ENCODE assay signal across 10 mouse cellular contexts in the genomic region with DNA sequence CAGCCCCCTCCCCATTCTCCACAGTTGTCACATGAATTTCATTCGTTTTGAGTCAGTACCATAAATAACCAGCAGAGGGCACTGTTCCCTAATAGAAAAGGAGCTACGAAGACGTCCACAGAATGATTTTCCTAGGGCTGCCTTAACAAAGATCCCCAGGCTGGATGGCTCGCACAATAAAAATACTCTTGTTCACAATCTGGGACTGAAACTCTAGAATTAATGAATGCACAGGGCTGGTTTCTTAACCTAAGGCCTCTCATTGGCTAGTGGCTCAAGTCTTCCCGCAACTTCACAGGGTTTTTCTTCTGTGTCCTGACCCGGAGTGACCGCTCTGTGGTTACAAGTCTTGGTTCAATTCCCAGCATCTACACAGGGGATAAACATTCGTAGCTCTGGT. TPM values are rescaled to one million over a fixed set of nuclear protein-coding genes. Genes with fewer than 3 reads are reported as not detected.
DNase-seq lines count a peak whose midpoint lies in the region; ATAC-seq and TF ChIP-seq lines count a peak whose summit lies in the region.
"Had no signal": no experiment of that assay in that cellular context is flagged by ENCODE, and none has a peak within 500 bp of the region (broad histone marks: within the 10 kb centered on the region; RNA-seq: fewer than 3 reads in every experiment).

No protein-coding gene starts in this region.

- 40% methylated on average over 8 of the region's 8 CpGs for WGBS in spleen, adult 2 months
- WGBS in intestine, embryonic 15.5 days, result 38% methylated on average over 8 of the region's 8 CpGs

- H3K36me3 ChIP-seq in spleen, adult 2 months (ENCODE audit: control insufficient read depth, insufficient read depth, low read length), result no peaks in the 10 kb centered on the region
- no peaks in the 10 kb centered on the region for H3K36me3 ChIP-seq in intestine, embryonic 15.5 days
- no peaks in the 10 kb centered on the region for H3K36me3 ChIP-seq in splenic B cell, adult 2 months (ENCODE audit: control insufficient read depth, insufficient read depth, low read length, poor library complexity, severe bottlenecking)

- H3K4me1 ChIP-seq in spleen, adult 2 months (ENCODE audit: control insufficient read depth, insufficient read depth, insufficient read length), result peaks cover 11% of the 10 kb centered on the region; the same call in 1 of the 2 replicates
- H3K4me1 ChIP-seq in intestine, embryonic 15.5 days (replicated peaks), result peaks cover 7% of the 10 kb centered on the region; the same call in 1 of the 2 replicates

- H3K4me3 ChIP-seq in spleen, adult 2 months (ENCODE audit: extremely low read depth, insufficient read depth, insufficient read length), result no peak overlapping the region
- no peak overlapping the region for H3K4me3 ChIP-seq in intestine, embryonic 15.5 days (replicated peaks)

- H3K4me2 ChIP-seq in intestine, embryonic 15.5 days (replicated peaks), result no peak overlapping the region

- TF ChIP-seq CTCF in spleen, adult 2 months (IDR thresholded peaks at IDR 0.05; ENCODE audit: extremely low read depth, insufficient read depth, insufficient read length, insufficient replicate concordance), result peak; percentile 40; the same call in 1 of the 2 replicates

- H3K27ac ChIP-seq in spleen, adult 2 months (ENCODE audit: insufficient read depth, low read length), result no peak overlapping the region
- no peak overlapping the region for H3K27ac ChIP-seq in intestine, embryonic 15.5 days

- peak; percentile 76 for DNase-seq in adrenal gland, postnatal 10 days
- DNase-seq in adrenal gland, postnatal 4 days (ENCODE audit: low spot score in 2 of 2), result no peak
- peak; percentile 34 to 54 for DNase-seq in spleen, adult 2 months (ENCODE audit: low read depth in 1 of 2, low spot score in 2 of 2)
- no peak for DNase-seq in spleen, adult 12 weeks (ENCODE audit: low spot score)
- DNase-seq in embryo, embryonic 11 days, result peak; percentile 86
- peak; percentile 85 for DNase-seq in splenic B cell, adult 2 months (ENCODE audit: low read depth, low spot score)

- no peaks in the 10 kb centered on the region for H3K27me3 ChIP-seq in spleen, adult 2 months (ENCODE audit: control insufficient read depth, insufficient read depth, low read length)
- 0 out of 2 replicates have a peak, but pooled peaks cover 4% of the 10 kb centered on the region for H3K27me3 ChIP-seq in intestine, embryonic 15.5 days (replicated peaks)
- no peaks in the 10 kb centered on the region for H3K27me3 ChIP-seq in splenic B cell, adult 2 months (ENCODE audit: control insufficient read depth, insufficient read depth, low read length, poor library complexity, severe bottlenecking)

- H3K9me3 ChIP-seq in intestine, embryonic 15.5 days, result no peaks in the 10 kb centered on the region

- no peak overlapping the region for H3K9ac ChIP-seq in intestine, embryonic 15.5 days

- no peak for TF ChIP-seq POLR2A in spleen, adult 2 months (IDR thresholded peaks at IDR 0.05; ENCODE audit: low read depth, low read length)

- ATAC-seq in intestine, embryonic 15.5 days, result peak; percentile 35; the same call in 1 of the 2 replicates
- peak; percentile 22 for ATAC-seq in megakaryocyte, adult 5-6 weeks (ENCODE audit: poor library complexity, severe bottlenecking)

RNA-seq across cellular contexts. Expression of gene Ifnar2, which starts 14.0 kb away (rescaled TPM):
- total RNA-seq in adrenal gland, postnatal 10 days (2021), result 10 to 100 TPM; 78.4 TPM
- 10 to 100 TPM; 68.7 to 72.6 TPM for total RNA-seq in adrenal gland, postnatal 4 days (2021)
- 59.6 and 73.8 TPM in 2 replicates for polyA plus RNA-seq in spleen, adult 2 months (2012; rRNA removed)
- 43.9 and 44.5 TPM in 2 replicates for polyA plus RNA-seq in intestine, embryonic 15.5 days (2015; fragmentation: Nextera tagmentation; extraction: Ambion mirVana)
- 287 and 289 TPM in 2 replicates for total RNA-seq in megakaryocyte, adult 5-6 weeks (2015)
- 257 and 285 TPM in 2 replicates for total RNA-seq in megakaryocyte, adult 5-6 weeks (2017)

RNA-seq across cellular contexts. Expression of gene Gm21970, which starts 33.0 kb away (rescaled TPM):
- not detected for total RNA-seq in adrenal gland, postnatal 10 days (2021)
- total RNA-seq in adrenal gland, postnatal 4 days (2021), result under 1 TPM in 1 of 2 experiments, not detected in 1; 0.59 TPM
- not detected in 2 replicates for polyA plus RNA-seq in spleen, adult 2 months (2012; rRNA removed)
- polyA plus RNA-seq in intestine, embryonic 15.5 days (2015; fragmentation: Nextera tagmentation; extraction: Ambion mirVana), result not detected in 2 replicates
- total RNA-seq in megakaryocyte, adult 5-6 weeks (2015), result 0.29 TPM in 1 of 2 replicates, not detected in the other
- total RNA-seq in megakaryocyte, adult 5-6 weeks (2017), result not detected in 2 replicates
- polyA plus RNA-seq: C2C12; heart, embryonic 14.5 days had no signal

RNA-seq across cellular contexts. Expression of gene Il10rb, which starts 47.4 kb away (rescaled TPM):
- 10 to 100 TPM; 75.4 to 78.8 TPM for total RNA-seq in adrenal gland, postnatal 10 days (2021)
- total RNA-seq in adrenal gland, postnatal 4 days (2021), result 100 to 1,000 TPM; 115 to 126 TPM
- 40.0 and 43.8 TPM in 2 replicates for polyA plus RNA-seq in spleen, adult 2 months (2012; rRNA removed)
- polyA plus RNA-seq in intestine, embryonic 15.5 days (2015; fragmentation: Nextera tagmentation; extraction: Ambion mirVana), result 64.8 and 74.4 TPM in 2 replicates
- 66.6 and 68.3 TPM in 2 replicates for total RNA-seq in megakaryocyte, adult 5-6 weeks (2015)
- 63.3 and 64.6 TPM in 2 replicates for total RNA-seq in megakaryocyte, adult 5-6 weeks (2017)

Comparison
In these comparisons a context has a peak if more than half of its experiments do, and no peak if none do; other contexts are left out.
1. DNase-seq: peak in adrenal gland, postnatal 10 days (single experiment), spleen, adult 2 months (2 of 2), embryo, embryonic 11 days (single experiment) and splenic B cell, adult 2 months (single experiment); none in adrenal gland, postnatal 4 days (0 of 2) and spleen, adult 12 weeks (single experiment).